Mouse (Mus musculus): ENCODE measurements at regions not wholly inside any gene's neighbourhood (a gene's known extent, or its start where the extent isn't known, plus 50 kb on each side); places are given as distances from the start of the nearest gene placed in this dataset.

GRCm38 (mm10) chr13:31327511-31327951, 228.4 kb upstream of the Foxq1 start:
- TF ChIP-seq CTCF (IDR thresholded peaks at IDR 0.05; ENCODE audit: low read depth) = no peak
- no peak for TF ChIP-seq EP300 (IDR thresholded peaks at IDR 0.05; ENCODE audit: low read depth)
